Mouse (Mus musculus) erythroid progenitor cell, adult 5-6 weeks (primary cell): ENCODE data around the gene Olfr27. TPM values are rescaled to one million over a fixed set of nuclear protein-coding genes. Genes with fewer than 3 reads are reported as not detected.

Experiments
- ATAC-seq: replicated peaks from 2 replicates; pipeline ENCODE4 v1.8.0; 2016; ENCODE audit warnings: moderate number of reproducible peaks, mild to moderate bottlenecking, moderate TSS enrichment, inconsistent platforms; ENCODE audit not compliant: poor library complexity, low FRiP score, severe bottlenecking
- total RNA-seq, 2 experiments: library from RNA; stranded (forward) in 1 of 2; stranded (reverse) in 1 of 2; fragments of 150-400 nt in 1 of 2; fragments of 186-747, 209-891 nt in 1 of 2; gene quantifications; 2 replicates each; pipeline versions ENCODE4 v1.2.3 to v1.2.4; 2015 to 2017; ENCODE audit warnings: low replicate concordance in 2 of 2

The Olfr27 gene
- total RNA-seq (2015; ENCODE audit: low replicate concordance): not detected in 2 replicates
- total RNA-seq (2017; ENCODE audit: low replicate concordance): not detected in 2 replicates

DNA sequence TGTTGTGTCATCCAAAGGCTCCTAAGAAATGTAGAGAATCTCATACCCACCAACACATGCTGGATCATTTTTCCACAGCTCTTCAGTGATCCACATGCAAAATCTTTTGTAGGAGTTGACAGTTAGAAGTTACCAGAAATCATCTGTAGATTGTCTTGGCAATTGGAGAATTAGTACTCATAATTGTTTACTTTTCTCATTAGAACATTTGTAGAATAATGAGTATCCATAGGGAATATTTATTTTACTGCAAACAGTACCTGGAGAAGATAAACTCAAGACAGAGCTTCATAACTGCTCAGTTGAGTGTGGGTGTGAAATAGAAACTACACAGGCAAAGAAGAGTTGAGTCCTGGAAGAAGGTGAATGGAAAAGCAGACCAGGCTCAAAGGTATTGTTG is at the start of gene Olfr27:
TSS of gene Olfr27 (plus strand) at position 301 of the 400 bp plus-strand sequence.
- no peak for ATAC-seq

DNA sequence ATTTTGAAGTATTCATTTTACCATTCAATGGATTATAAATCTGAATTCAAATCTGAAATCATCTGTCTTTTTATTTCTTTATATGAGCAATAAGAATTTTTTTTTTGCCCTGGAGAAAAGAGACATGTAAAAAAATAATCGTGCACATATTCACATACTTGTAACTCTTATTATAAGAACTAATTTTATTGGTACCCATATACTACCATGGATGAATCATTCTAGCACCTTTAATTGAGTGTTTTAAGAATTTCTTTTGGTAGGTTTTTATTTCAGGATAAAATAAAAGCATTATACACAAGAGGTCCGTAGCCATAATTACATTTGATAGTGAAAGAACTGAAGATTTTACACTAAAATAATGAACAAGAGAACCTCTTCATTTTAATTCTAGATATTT is 49.1 kb upstream of the Olfr27 start, which contains the start of gene Olfr938:
TSS of gene Olfr938 (minus strand) at position 101 of the 400 bp plus-strand sequence.
- no peak for ATAC-seq

DNA sequence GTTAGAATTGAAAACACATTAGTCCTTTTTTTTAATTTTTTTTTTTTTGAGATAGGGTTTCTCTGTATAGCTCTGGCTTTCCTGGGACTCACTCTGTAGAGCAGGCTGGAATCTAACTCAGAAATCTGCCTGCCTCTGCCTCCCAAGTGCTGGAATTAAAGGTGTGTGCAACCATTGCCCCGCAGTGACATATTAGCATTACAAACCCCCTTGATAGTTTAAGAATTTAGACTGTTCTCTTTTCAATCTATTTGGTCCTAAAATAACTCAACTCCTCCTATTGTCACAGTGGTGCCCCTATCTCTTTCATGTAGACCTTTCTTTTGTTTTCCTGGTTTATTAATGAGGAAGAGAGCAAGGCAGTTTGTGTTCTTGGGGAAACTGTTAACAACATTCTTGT is 605 bp upstream of the Olfr27 start:
- ATAC-seq: no peak

DNA sequence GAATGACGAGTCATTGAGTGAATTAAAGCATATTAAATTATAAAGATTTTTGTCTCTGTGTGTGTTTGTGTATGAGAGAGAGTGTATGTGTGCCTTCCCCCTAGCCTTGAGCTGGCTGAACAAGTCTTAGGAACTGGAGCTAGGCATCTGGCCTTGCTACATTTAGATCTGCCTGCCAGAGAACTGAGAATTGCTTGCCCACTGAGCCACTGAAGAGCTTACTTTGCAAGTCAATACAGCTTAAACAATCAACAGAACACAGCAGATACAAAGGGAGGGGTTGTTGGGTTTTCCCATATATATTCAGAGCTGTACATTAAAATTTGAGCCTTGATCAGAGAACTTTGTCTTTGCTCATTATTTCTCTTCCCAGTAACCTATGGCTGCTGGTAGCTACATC is 24.5 kb downstream of the Olfr27 start:
- no peak for ATAC-seq

DNA sequence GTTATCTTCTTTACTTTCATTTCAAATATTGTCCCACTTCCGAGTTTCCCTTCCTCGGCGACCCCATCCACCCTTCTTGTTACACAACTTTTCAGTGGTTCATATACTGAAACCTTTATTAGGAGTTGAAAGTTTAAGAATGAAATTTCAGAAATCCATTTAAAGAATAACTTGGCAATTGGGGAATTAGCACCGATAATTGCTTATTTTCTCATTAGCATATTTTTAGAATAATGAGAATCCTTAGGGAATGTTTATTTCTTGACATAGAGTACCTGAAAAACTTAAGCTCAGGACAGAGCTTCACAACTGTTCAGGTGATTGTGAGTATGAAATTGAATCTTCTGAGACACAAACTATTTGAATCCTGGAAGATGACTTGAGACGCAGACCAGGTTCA is 38.1 kb downstream of the Olfr27 start, which contains the start of gene Olfr943:
TSS of gene Olfr943 (plus strand) at position 301 of the 400 bp plus-strand sequence.
- ATAC-seq: no peak

Other genes with a start within 250 kb of the Olfr27 start
- not detected in 2 replicates for gene Olfr930, start 198.3 kb upstream of the Olfr27 start, total RNA-seq (2015; ENCODE audit: low replicate concordance)
- gene Olfr930, start 198.3 kb upstream of the Olfr27 start, total RNA-seq (2017; ENCODE audit: low replicate concordance): not detected in 2 replicates
- gene Olfr933, start 155.8 kb upstream of the Olfr27 start, total RNA-seq (2015; ENCODE audit: low replicate concordance): not detected in 2 replicates
- gene Olfr933, start 155.8 kb upstream of the Olfr27 start, total RNA-seq (2017; ENCODE audit: low replicate concordance): not detected in 2 replicates
- not detected in 2 replicates for gene Olfr934, start 139.8 kb upstream of the Olfr27 start, total RNA-seq (2015; ENCODE audit: low replicate concordance)
- not detected in 2 replicates for gene Olfr934, start 139.8 kb upstream of the Olfr27 start, total RNA-seq (2017; ENCODE audit: low replicate concordance)
- not detected in 2 replicates for gene Olfr935, start 128.4 kb upstream of the Olfr27 start, total RNA-seq (2015; ENCODE audit: low replicate concordance)
- not detected in 2 replicates for gene Olfr935, start 128.4 kb upstream of the Olfr27 start, total RNA-seq (2017; ENCODE audit: low replicate concordance)
- not detected in 2 replicates for gene Olfr146, start 104.8 kb upstream of the Olfr27 start, total RNA-seq (2015; ENCODE audit: low replicate concordance)
- gene Olfr146, start 104.8 kb upstream of the Olfr27 start, total RNA-seq (2017; ENCODE audit: low replicate concordance): not detected in 2 replicates
- gene Olfr937, start 63.2 kb upstream of the Olfr27 start, total RNA-seq (2015; ENCODE audit: low replicate concordance): not detected in 2 replicates
- gene Olfr937, start 63.2 kb upstream of the Olfr27 start, total RNA-seq (2017; ENCODE audit: low replicate concordance): not detected in 2 replicates
- gene Olfr938, start 49.2 kb upstream of the Olfr27 start, total RNA-seq (2015; ENCODE audit: low replicate concordance): not detected in 2 replicates
- not detected in 2 replicates for gene Olfr938, start 49.2 kb upstream of the Olfr27 start, total RNA-seq (2017; ENCODE audit: low replicate concordance)
- gene Olfr943, start 38.2 kb downstream of the Olfr27 start, total RNA-seq (2015; ENCODE audit: low replicate concordance): not detected in 2 replicates
- not detected in 2 replicates for gene Olfr943, start 38.2 kb downstream of the Olfr27 start, total RNA-seq (2017; ENCODE audit: low replicate concordance)
- not detected in 2 replicates for gene Olfr944, start 73.8 kb downstream of the Olfr27 start, total RNA-seq (2015; ENCODE audit: low replicate concordance)
- not detected in 2 replicates for gene Olfr944, start 73.8 kb downstream of the Olfr27 start, total RNA-seq (2017; ENCODE audit: low replicate concordance)
- not detected in 2 replicates for gene Olfr1537, start 121.9 kb downstream of the Olfr27 start, total RNA-seq (2015; ENCODE audit: low replicate concordance)
- not detected in 2 replicates for gene Olfr1537, start 121.9 kb downstream of the Olfr27 start, total RNA-seq (2017; ENCODE audit: low replicate concordance)
- gene Olfr945, start 148.7 kb downstream of the Olfr27 start, total RNA-seq (2015; ENCODE audit: low replicate concordance): not detected in 2 replicates
- not detected in 2 replicates for gene Olfr945, start 148.7 kb downstream of the Olfr27 start, total RNA-seq (2017; ENCODE audit: low replicate concordance)
- not detected in 2 replicates for gene Olfr948, start 197.9 kb downstream of the Olfr27 start, total RNA-seq (2015; ENCODE audit: low replicate concordance)
- not detected in 2 replicates for gene Olfr948, start 197.9 kb downstream of the Olfr27 start, total RNA-seq (2017; ENCODE audit: low replicate concordance)